Mouse (Mus musculus) ES-Bruce4 (cell line): ENCODE measurements around the gene Hexdc. TPM values are rescaled to one million over a fixed set of nuclear protein-coding genes. Genes with fewer than 3 reads are reported as not detected.

Experiments
- H3K27ac ChIP-seq: 2 replicates; pipeline ENCODE4 v1.5.1; 2012; ENCODE audit warnings: low read length, inconsistent platforms; ENCODE audit not compliant: insufficient read depth
- H3K27me3 ChIP-seq: 2 replicates; pipeline ENCODE4 v1.6.1; 2012; ENCODE audit warnings: mild to moderate bottlenecking, low read length, inconsistent platforms; ENCODE audit not compliant: control insufficient read depth, poor library complexity, insufficient read depth, severe bottlenecking
- H3K36me3 ChIP-seq: 2 replicates; pipeline ENCODE4 v1.6.1; 2012; ENCODE audit warnings: inconsistent platforms, mild to moderate bottlenecking, low read length, moderate library complexity; ENCODE audit not compliant: control insufficient read depth, poor library complexity, insufficient read depth, severe bottlenecking
- H3K4me1 ChIP-seq: one replicate; pipeline ENCODE4 v1.8.1; 2011; ENCODE audit warnings: low read length; ENCODE audit not compliant: control insufficient read depth, insufficient read depth
- H3K4me3 ChIP-seq: 2 replicates; pipeline ENCODE4 v1.5.1; 2011; ENCODE audit warnings: low read depth, mild to moderate bottlenecking, low read length
- H3K9ac ChIP-seq: 2 replicates; pipeline ENCODE4 v1.6.1; 2012; ENCODE audit warnings: low read depth, mild to moderate bottlenecking, inconsistent platforms; ENCODE audit not compliant: poor library complexity, severe bottlenecking
- H3K9me3 ChIP-seq: replicated peaks from 2 replicates; pipeline ENCODE4 v1.6.1; 2012; ENCODE audit warnings: mild to moderate bottlenecking, low read length, inconsistent platforms; ENCODE audit not compliant: control insufficient read depth, poor library complexity, insufficient read depth, severe bottlenecking
- CTCF ChIP-seq: IDR thresholded peaks from one replicate; pipeline ENCODE4 v1.8.1; 2011; ENCODE audit warnings: low read depth, low read length
- EP300 ChIP-seq: IDR thresholded peaks from 2 replicates; pipeline ENCODE4 v1.6.1; 2011; ENCODE audit warnings: low read depth, low read length; ENCODE audit not compliant: insufficient read depth
- POLR2A ChIP-seq: IDR thresholded peaks from one replicate; pipeline ENCODE4 v1.8.1; 2011; ENCODE audit warnings: low read length; ENCODE audit not compliant: insufficient read depth
- polyA plus RNA-seq: library from polyadenylated mRNA; stranded (reverse); fragments of >200 nt; gene quantifications from 2 replicates; pipeline ENCODE4 v1.2.4, GENCODE M21; 2011; ENCODE audit warnings: low read depth; ENCODE audit not compliant: missing spikeins, insufficient read depth, insufficient read length

The Hexdc gene
- polyA plus RNA-seq, 1 experiment = 8.2 TPM

GRCm38 (mm10) chr11:121219776-121220175, 15.5 kb downstream of the Hexdc start:
- Histone ChIP-seq H3K9ac (no peak overlapping the region), H3K36me3 (no peaks in the 10 kb centered on the region; the same call in 1 of the 2 replicates), H3K9me3 (no peaks in the 10 kb centered on the region), H3K4me1 (no peaks in the 10 kb centered on the region), H3K27me3 (no peaks in the 10 kb centered on the region), H3K27ac (no peak overlapping the region), H3K4me3 (no peak overlapping the region)
- TF ChIP-seq CTCF (no peak), POLR2A (no peak), EP300 (no peak)

GRCm38 (mm10) chr11:121220771-121221170, 16.5 kb downstream of the Hexdc start:
- Histone ChIP-seq H3K4me3 (no peak overlapping the region), H3K4me1 (no peaks in the 10 kb centered on the region), H3K9ac (no peak overlapping the region), H3K27ac (no peak overlapping the region), H3K9me3 (no peaks in the 10 kb centered on the region), H3K27me3 (no peaks in the 10 kb centered on the region), H3K36me3 (peaks cover under 1% of the 10 kb centered on the region; the same call in 1 of the 2 replicates)
- no peak for TF ChIP-seq CTCF
- no peak for TF ChIP-seq EP300
- TF ChIP-seq POLR2A = no peak

- TF ChIP-seq EP300 (no peak), POLR2A (no peak), CTCF (no peak)
- Histone ChIP-seq H3K4me1 (no peaks in the 10 kb centered on the region), H3K9me3 (no peaks in the 10 kb centered on the region), H3K4me3 (no peak overlapping the region), H3K27me3 (no peaks in the 10 kb centered on the region), H3K36me3 (peaks cover 3% of the 10 kb centered on the region; the same call in 1 of the 2 replicates), H3K9ac (no peak overlapping the region), H3K27ac (no peak overlapping the region)
Observed at GRCm38 (mm10) chr11:121221321-121222010, 17.2 kb downstream of the Hexdc start.

GRCm38 (mm10) chr11:121228129-121229017, 24.1 kb downstream of the Hexdc start:
- Histone ChIP-seq H3K9me3 (no peaks in the 10 kb centered on the region), H3K27ac (no peak overlapping the region), H3K4me1 (peaks cover 2% of the 10 kb centered on the region), H3K9ac (peak overlapping the region; percentile 92), H3K4me3 (peak overlapping the region; percentile 97), H3K36me3 (0 out of 2 replicates have a peak, but pooled peaks cover 3% of the 10 kb centered on the region), H3K27me3 (no peaks in the 10 kb centered on the region)
- no peak for TF ChIP-seq CTCF

- H3K36me3 ChIP-seq = 0 out of 2 replicates have a peak, but pooled peaks cover 3% of the 10 kb centered on the region
- H3K27ac ChIP-seq = no peak within 1 kb of the TSS
- peaks cover 2% of the 10 kb centered on the region for H3K4me1 ChIP-seq
- no peaks in the 10 kb centered on the region for H3K9me3 ChIP-seq
- peak within 1 kb of the TSS; percentile 97 for H3K4me3 ChIP-seq
- no peaks in the 10 kb centered on the region for H3K27me3 ChIP-seq
- peak within 1 kb of the TSS; percentile 92 for H3K9ac ChIP-seq
- TF ChIP-seq POLR2A (peak; percentile 35), CTCF (no peak)
Observed at GRCm38 (mm10) chr11:121229018-121229439, 24.8 kb downstream of the Hexdc start, which contains the start of gene Cybc1. Gene Cybc1 (minus strand): TSS chr11:121229322.

GRCm38 (mm10) chr11:121231191-121231590, 27.0 kb downstream of the Hexdc start:
- H3K4me3 ChIP-seq = no peak overlapping the region
- H3K4me1 ChIP-seq = peaks cover 2% of the 10 kb centered on the region
- no peak for TF ChIP-seq POLR2A
- TF ChIP-seq EP300 = no peak
- TF ChIP-seq CTCF = no peak
- no peak overlapping the region for H3K9ac ChIP-seq
- no peaks in the 10 kb centered on the region for H3K27me3 ChIP-seq
- H3K27ac ChIP-seq = no peak overlapping the region
- no peaks in the 10 kb centered on the region for H3K9me3 ChIP-seq
- no peaks in the 10 kb centered on the region for H3K36me3 ChIP-seq
